Mouse (Mus musculus) thymus, postnatal 36 days (tissue): ENCODE results near the gene Olfr135.

Experiments used
- DNase-seq, 2 experiments: peaks; one replicate each; pipeline ENCODE4 v3.0.0; 2022; ENCODE audit warnings: mixed read lengths in 2 of 2

Olfr135 gene

GRCm38 (mm10) chr17:38204035-38204434 lies at the start of gene Olfr135:
Olfr135 (plus strand) TSS chr17:38204335.
- no peak for DNase-seq

GRCm38 (mm10) chr17:38171088-38171487 lies 33.0 kb upstream of the Olfr135 start, which contains the start of gene Olfr134:
Olfr134 (plus strand) TSS chr17:38171388.
- DNase-seq: no peak
